Mouse (Mus musculus) CH12.LX (cell line): ENCODE data around the gene Ndufa6.
"Not testable (repeated sequence)": the region's sequence is repeated elsewhere in the genome, so short reads cannot be mapped to it uniquely, and the experiment has no call there.

ENCODE experiments used
- CHD2 ChIP-seq: IDR thresholded peaks from 2 replicates; pipeline ENCODE4 v1.6.1; 2011; ENCODE audit warnings: low read length, improper control_type of control experiment
- CTCF ChIP-seq, 2 experiments: IDR thresholded peaks in 1 of 2; conservative IDR thresholded peaks in 1 of 2; 2 replicates each; pipeline ENCODE4 v1.5.1; 2011 to 2012; ENCODE audit warnings: low read depth in 2 of 2, low read length in 2 of 2, improper control_type of control experiment in 1 of 2, inconsistent platforms in 1 of 2, mild to moderate bottlenecking in 1 of 2, moderate library complexity in 1 of 2
- HCFC1 ChIP-seq: IDR thresholded peaks from 2 replicates; pipeline ENCODE4 v1.6.1; 2012; ENCODE audit warnings: low read depth, mild to moderate bottlenecking, inconsistent platforms, low read length, improper control_type of control experiment
- KAT2A ChIP-seq: IDR thresholded peaks from 2 replicates; pipeline ENCODE4 v1.6.1; 2012; ENCODE audit warnings: low read length, improper control_type of control experiment, inconsistent platforms; ENCODE audit not compliant: insufficient replicate concordance
- MAX ChIP-seq: IDR thresholded peaks from 2 replicates; pipeline ENCODE4 v1.6.1; 2011; ENCODE audit warnings: low read length, improper control_type of control experiment
- MAZ ChIP-seq: IDR thresholded peaks from 2 replicates; pipeline ENCODE4 v1.6.1; 2012; ENCODE audit warnings: low read depth, mild to moderate bottlenecking, inconsistent platforms, low read length, improper control_type of control experiment, moderate library complexity
- MYC ChIP-seq: IDR thresholded peaks from 2 replicates; pipeline ENCODE4 v1.6.1; 2011; ENCODE audit warnings: low read depth, mild to moderate bottlenecking, improper control_type of control experiment, low read length
- NRF1 ChIP-seq: IDR thresholded peaks from 2 replicates; pipeline ENCODE4 v1.6.1; 2014; ENCODE audit warnings: low read depth, mild to moderate bottlenecking, inconsistent platforms, low read length, improper control_type of control experiment, moderate library complexity
- POLR2A ChIP-seq: IDR thresholded peaks from 2 replicates; pipeline ENCODE4 v1.6.1; 2011; ENCODE audit warnings: low read depth, mild to moderate bottlenecking, improper control_type of control experiment, low read length
- RAD21 ChIP-seq: IDR thresholded peaks from 2 replicates; pipeline ENCODE4 v1.6.1; 2011; ENCODE audit warnings: low read depth, mild to moderate bottlenecking, low read length, improper control_type of control experiment, moderate library complexity
- USF2 ChIP-seq: conservative IDR thresholded peaks from 2 replicates; pipeline ENCODE4 v1.6.1; 2011; ENCODE audit warnings: low read depth, low read length, improper control_type of control experiment

DNA sequence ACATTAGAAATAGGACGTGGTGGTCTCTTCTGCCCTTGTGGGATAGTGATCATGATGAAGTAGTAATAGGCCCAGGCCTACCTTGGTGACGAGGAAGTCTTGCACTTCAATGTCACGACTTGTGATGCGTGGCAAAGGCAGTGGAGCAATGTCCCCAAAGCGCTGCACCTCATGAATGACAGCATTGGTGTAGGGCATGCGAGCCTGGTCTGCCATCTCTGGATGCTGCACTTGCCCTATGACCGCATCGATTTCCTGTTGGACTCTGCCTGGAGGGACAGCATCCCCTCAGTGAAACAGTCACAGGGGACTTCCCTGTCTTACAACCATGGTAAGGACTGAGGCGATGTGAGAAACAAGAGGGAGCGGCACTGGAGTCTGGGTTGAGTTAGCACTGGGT lies 35.8 kb upstream of the Ndufa6 start:
- TF ChIP-seq CTCF (conservative IDR thresholded peaks at IDR 0.05 in 1 of 2, IDR thresholded peaks at IDR 0.05 in 1 of 2; ENCODE audit: low read depth in 2 of 2, low read length in 2 of 2); MAX; POLR2A; KAT2A; CHD2; USF2; RAD21; HCFC1; MAZ; MYC; NRF1: not testable (repeated sequence)
